Mouse (Mus musculus) stomach, embryonic 14.5 days (tissue): ENCODE measurements at regions not wholly inside any gene's neighbourhood (a gene's known extent, or its start where the extent isn't known, plus 50 kb on each side); places are given as distances from the start of the nearest gene placed in this dataset.
A peak's percentile ranks its signal among the peaks of the same experiment; 100 is the strongest.
"Not testable (repeated sequence)": the region's sequence is repeated elsewhere in the genome, so short reads cannot be mapped to it uniquely, and the experiment has no call there.

Experiments used
- ATAC-seq: fragments of 200-750 bp; cut with Nextera tagmentation; 2 replicates; pipeline ENCODE4 v1.8.0; 2017; ENCODE audit warnings: low read depth, moderate TSS enrichment; ENCODE audit not compliant: insufficient number of reproducible peaks, insufficient read depth, low FRiP score
- H3K27ac ChIP-seq: fragments of 300-500 bp; sonication (generic); 2 replicates; pipeline ENCODE4 v1.5.1; 2014; ENCODE audit warnings: mild to moderate bottlenecking, low read length, moderate library complexity, mixed read lengths
- H3K27me3 ChIP-seq: fragments of 300-500 bp; sonication (generic); 2 replicates; pipeline ENCODE4 v1.6.1; 2014; ENCODE audit warnings: low read length, control low read depth, mixed read lengths; ENCODE audit not compliant: control insufficient read depth, insufficient read depth
- H3K36me3 ChIP-seq: fragments of 300-500 bp; sonication (generic); 2 replicates; pipeline ENCODE4 v1.6.1; 2014; ENCODE audit warnings: mild to moderate bottlenecking, control low read depth, low read length, moderate library complexity, mixed read lengths; ENCODE audit not compliant: control insufficient read depth, insufficient read depth
- H3K4me1 ChIP-seq: fragments of 300-500 bp; sonication (generic); 2 replicates; pipeline ENCODE4 v1.6.1; 2014; ENCODE audit warnings: low read length, control low read depth, mixed read lengths; ENCODE audit not compliant: control insufficient read depth, insufficient read depth
- H3K4me2 ChIP-seq: fragments of 300-500 bp; sonication (generic); replicated peaks from 2 replicates; pipeline ENCODE4 v1.6.1; 2014; ENCODE audit warnings: low read depth, low read length, control low read depth
- H3K4me3 ChIP-seq: fragments of 300-500 bp; sonication (generic); 2 replicates; pipeline ENCODE4 v1.5.1; 2014; ENCODE audit warnings: low read depth, low read length, control low read depth
- H3K9ac ChIP-seq: fragments of 300-500 bp; sonication (generic); replicated peaks from 2 replicates; pipeline ENCODE4 v1.6.1; 2014; ENCODE audit warnings: low read depth, mild to moderate bottlenecking, control low read depth, low read length, moderate library complexity, mixed read lengths
- H3K9me3 ChIP-seq: fragments of 300-500 bp; sonication (generic); 2 replicates; pipeline ENCODE4 v1.6.1; 2016; ENCODE audit warnings: low read depth, low read length, control low read depth; ENCODE audit not compliant: control insufficient read depth
- WGBS: fragments of 180-500 bp; shearing (Covaris S2); extraction: QIAGEN DNeasy Blood & Tissue Kit; methylation state at CpG from one replicate; pipeline ENCODE4 v1.1.7; 2014; 5-methylcytosine and 5-hydroxymethylcytosine counted together

DNA sequence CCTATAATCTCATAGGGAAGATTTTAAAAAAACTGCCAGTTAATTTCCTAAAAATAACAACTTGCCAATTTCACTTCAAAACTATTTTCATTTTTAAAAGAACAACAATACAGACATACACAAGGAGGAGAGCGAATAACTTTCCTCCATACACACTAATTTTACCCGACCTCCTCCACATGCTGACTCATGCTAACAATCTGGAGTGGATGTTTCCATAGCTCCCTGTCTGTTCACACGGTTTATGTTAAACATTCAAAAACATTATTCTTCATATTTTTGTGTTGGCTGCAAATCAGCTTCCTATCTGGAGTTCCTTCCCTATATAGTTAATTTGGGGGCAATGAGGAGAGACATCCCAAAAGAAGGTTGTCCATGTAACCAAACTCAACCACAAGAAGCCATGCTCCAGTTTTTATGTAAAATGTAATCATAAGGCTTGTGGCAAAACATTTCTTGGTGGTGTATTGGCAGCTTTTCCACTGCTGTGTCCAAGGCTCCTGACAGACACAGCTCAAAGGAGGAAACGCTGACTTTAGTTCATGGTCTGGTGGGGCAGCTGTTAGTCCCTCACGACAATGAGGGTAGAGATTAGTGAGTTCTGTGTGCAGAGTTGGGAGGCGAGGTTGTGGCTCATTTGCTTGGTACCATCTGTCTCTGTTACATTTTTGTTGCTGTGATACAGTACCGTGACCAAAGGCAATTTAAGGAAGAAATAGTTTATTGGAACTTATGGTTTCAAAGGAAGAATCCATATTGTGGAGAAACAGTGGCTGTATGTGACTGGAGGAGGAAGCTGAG is 203.1 kb upstream of the Tmc3 start:
- WGBS, result 60% methylated on average over 7 of the region's 7 CpGs

DNA sequence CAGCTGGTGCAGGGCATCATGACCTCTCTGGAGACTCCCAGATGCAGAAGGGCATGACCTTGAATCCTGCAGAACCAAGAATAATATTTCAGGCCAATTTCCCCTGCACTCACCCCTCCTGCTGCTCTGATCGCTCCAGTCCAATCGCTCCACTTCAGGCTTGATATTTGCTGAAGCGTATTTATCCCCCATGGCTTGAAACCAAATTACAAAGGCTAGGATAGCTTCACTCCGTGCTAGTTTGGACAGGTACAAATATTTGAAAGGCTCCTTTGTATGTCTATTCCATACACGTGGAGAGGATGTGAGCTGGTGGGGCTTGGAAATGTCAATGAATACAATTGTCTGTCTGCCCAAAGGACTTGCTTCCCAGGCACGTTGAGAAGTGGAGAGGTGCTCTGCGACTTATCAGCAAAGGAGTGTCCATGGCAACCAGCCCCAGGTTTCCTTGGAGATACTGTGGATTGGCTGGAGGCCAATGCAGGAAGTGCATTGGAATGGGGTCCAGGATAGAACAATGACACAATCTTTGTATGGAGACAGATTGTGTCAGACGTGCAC is 201.8 kb upstream of the Tmc3 start:
- peak; percentile 83 for ATAC-seq
- no peak overlapping the region for H3K27ac ChIP-seq

More for the DNA sequence above, 203.1 kb upstream of the Tmc3 start:
- no peaks in the 10 kb centered on the region for H3K27me3 ChIP-seq
- no peak for ATAC-seq
- peaks cover 14% of the 10 kb centered on the region for H3K4me1 ChIP-seq
- H3K4me3 ChIP-seq, result no peak overlapping the region
- no peak overlapping the region for H3K9ac ChIP-seq
- H3K36me3 ChIP-seq, result no peaks in the 10 kb centered on the region
- H3K4me2 ChIP-seq, result no peak overlapping the region
- H3K27ac ChIP-seq, result no peak overlapping the region
- no peaks in the 10 kb centered on the region for H3K9me3 ChIP-seq

GRCm38 (mm10) chr7:83391388-83391787 is 193.3 kb upstream of the Tmc3 start:
- 71% methylated on average over 5 of the region's 5 CpGs for WGBS
- Histone ChIP-seq H3K4me2 (no peak overlapping the region), H3K9me3 (no peaks in the 10 kb centered on the region), H3K4me3 (no peak overlapping the region), H3K4me1 (no peaks in the 10 kb centered on the region), H3K9ac (no peak overlapping the region), H3K36me3 (no peaks in the 10 kb centered on the region), H3K27ac (no peak overlapping the region), H3K27me3 (no peaks in the 10 kb centered on the region)
- no peak for ATAC-seq

More for the DNA sequence above, 201.8 kb upstream of the Tmc3 start:
- Histone ChIP-seq H3K4me1 (peaks cover 14% of the 10 kb centered on the region), H3K9ac (no peak overlapping the region), H3K4me3 (no peak overlapping the region), H3K27me3 (no peaks in the 10 kb centered on the region), H3K36me3 (no peaks in the 10 kb centered on the region), H3K9me3 (no peaks in the 10 kb centered on the region), H3K4me2 (0 out of 2 replicates have a peak overlapping the region, but pooled peaks have one; percentile 7)
- 18% methylated on average over 8 of the region's 8 CpGs for WGBS

DNA sequence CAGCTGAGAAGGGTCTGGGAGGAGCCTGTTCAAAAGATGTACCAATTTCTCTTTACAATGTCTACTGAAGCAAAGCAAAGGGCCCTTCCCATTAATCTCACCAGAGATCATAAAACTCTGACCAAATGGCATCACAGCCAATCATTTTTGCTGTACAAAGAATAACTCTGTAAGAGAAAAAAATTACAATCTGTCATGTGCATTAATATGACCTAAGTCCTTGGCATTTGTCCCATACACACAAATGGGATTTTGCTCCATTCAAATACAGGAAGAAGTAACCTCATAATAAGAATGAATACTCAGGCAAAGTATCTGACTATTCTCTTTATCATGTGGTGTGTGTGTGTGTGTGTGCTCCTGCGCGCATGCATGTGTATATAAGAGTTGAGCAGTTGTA is 192.5 kb upstream of the Tmc3 start:
- Histone ChIP-seq H3K4me3 (no peak overlapping the region), H3K36me3 (no peaks in the 10 kb centered on the region), H3K27ac (no peak overlapping the region), H3K27me3 (no peaks in the 10 kb centered on the region), H3K4me2 (no peak overlapping the region), H3K9me3 (no peaks in the 10 kb centered on the region), H3K9ac (no peak overlapping the region), H3K4me1 (no peaks in the 10 kb centered on the region)
- 80% methylated on average over 2 of the region's 2 CpGs for whole genome bisulfite sequencing
- ATAC-seq, result no peak

DNA sequence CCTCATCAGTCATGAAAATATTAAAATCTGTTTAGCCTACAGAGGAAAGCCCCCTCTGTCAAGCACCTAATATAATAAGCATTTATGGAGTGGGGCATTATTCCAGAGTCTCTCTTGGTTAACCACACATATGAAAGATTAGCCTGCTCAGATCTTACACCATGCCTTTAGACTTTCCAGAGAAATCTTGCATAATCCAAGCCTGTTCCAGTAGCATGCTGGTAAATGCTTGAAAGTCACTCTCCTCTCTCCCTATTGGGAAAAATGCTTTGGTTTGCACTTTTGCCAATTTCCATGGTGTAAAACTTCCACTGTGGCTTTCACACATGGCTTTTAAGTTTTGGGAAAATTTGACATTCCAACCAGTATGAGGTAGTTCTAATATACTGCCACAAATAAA is 192.1 kb upstream of the Tmc3 start:
- no peak overlapping the region for H3K4me3 ChIP-seq
- no peak overlapping the region for H3K27ac ChIP-seq
- no peak for ATAC-seq

DNA sequence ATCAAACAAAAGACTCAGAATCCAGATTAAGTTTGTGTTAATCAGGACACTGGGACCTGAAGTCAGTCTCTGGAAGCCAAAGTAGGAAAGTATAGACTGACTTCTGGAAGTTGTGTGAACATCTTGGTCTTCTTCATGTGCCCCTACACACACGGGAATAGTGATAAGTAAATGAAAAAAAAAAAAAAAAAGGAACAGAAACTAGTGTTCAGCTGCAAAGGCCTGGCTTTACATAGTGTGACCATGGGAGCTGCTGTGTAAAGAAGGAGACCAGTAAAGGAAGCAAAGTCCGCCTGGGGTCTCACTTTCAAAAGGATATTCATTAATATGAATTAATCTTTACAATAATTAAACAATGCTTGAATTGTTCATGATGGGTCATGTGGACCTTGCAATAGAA is 190.6 kb upstream of the Tmc3 start:
- no peak overlapping the region for H3K9ac ChIP-seq
- no peak for ATAC-seq
- H3K27me3 ChIP-seq, result no peaks in the 10 kb centered on the region
- WGBS, result 52% methylated on average over 2 of the region's 2 CpGs
- no peak overlapping the region for H3K27ac ChIP-seq
- H3K9me3 ChIP-seq, result no peaks in the 10 kb centered on the region
- no peak overlapping the region for H3K4me2 ChIP-seq
- no peaks in the 10 kb centered on the region for H3K4me1 ChIP-seq
- no peaks in the 10 kb centered on the region for H3K36me3 ChIP-seq
- H3K4me3 ChIP-seq, result no peak overlapping the region

More for the DNA sequence above, 192.1 kb upstream of the Tmc3 start:
- no peaks in the 10 kb centered on the region for H3K36me3 ChIP-seq
- H3K4me1 ChIP-seq, result no peaks in the 10 kb centered on the region
- no peak overlapping the region for H3K9ac ChIP-seq
- no peaks in the 10 kb centered on the region for H3K9me3 ChIP-seq
- no peaks in the 10 kb centered on the region for H3K27me3 ChIP-seq
- no peak overlapping the region for H3K4me2 ChIP-seq

GRCm38 (mm10) chr7:83399668-83400067 is 185.1 kb upstream of the Tmc3 start:
- ATAC-seq, result no peak
- Histone ChIP-seq H3K4me2 (no peak overlapping the region), H3K4me3 (no peak overlapping the region), H3K27me3 (no peaks in the 10 kb centered on the region), H3K27ac (no peak overlapping the region), H3K9me3 (no peaks in the 10 kb centered on the region), H3K4me1 (no peaks in the 10 kb centered on the region), H3K36me3 (no peaks in the 10 kb centered on the region), H3K9ac (no peak overlapping the region)

DNA sequence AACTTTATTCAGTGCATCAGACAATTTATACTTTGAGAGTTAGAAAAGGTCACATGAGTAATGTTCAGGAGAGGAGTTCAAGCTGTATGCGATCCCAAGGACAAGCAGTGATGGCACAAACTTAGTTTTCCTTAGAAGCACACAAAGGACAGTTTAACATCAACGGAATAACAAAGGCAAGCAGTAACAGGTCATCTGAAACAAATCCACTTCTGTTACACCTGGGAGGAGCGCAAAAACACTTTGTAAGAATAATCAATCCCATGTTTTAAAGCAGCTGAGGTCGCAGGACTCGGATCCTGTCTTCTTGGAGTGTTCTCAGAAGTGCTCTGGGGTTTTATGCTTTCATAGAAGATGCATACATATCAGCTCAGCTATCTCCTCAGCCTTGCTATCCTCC is 183.7 kb upstream of the Tmc3 start:
- no peak overlapping the region for H3K27ac ChIP-seq
- H3K4me1 ChIP-seq, result no peaks in the 10 kb centered on the region
- H3K36me3 ChIP-seq, result no peaks in the 10 kb centered on the region
- no peak overlapping the region for H3K9ac ChIP-seq
- WGBS, result 80% methylated on average over 5 of the region's 5 CpGs
- no peaks in the 10 kb centered on the region for H3K9me3 ChIP-seq
- ATAC-seq, result no peak
- no peak overlapping the region for H3K4me3 ChIP-seq
- no peaks in the 10 kb centered on the region for H3K27me3 ChIP-seq
- no peak overlapping the region for H3K4me2 ChIP-seq

DNA sequence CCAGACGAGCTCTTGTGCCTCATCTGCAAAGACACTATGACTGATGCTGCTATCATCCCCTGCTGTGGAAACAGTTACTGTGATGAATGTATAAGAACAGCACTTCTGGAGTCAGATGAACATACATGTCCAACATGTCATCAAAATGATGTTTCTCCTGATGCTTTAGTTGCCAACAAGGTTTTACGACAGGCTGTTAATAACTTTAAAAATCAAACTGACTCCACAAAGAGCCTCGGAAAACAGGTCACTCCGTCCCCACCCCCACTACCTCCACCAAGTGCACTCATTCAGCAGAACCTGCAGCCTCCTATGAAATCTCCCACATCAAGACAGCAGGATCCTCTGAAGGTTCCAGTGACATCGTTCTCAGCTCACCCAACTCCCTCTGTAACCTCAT is 172.0 kb upstream of the Tmc3 start:
- not testable (repeated sequence) for H3K27ac ChIP-seq, ATAC-seq, H3K36me3 ChIP-seq, H3K9me3 ChIP-seq, H3K4me3 ChIP-seq, H3K4me2 ChIP-seq, H3K9ac ChIP-seq, H3K4me1 ChIP-seq, H3K27me3 ChIP-seq
- WGBS, result 81% methylated on average over 5 of the region's 5 CpGs
